Mouse (Mus musculus) heart, embryonic 14.5 days (tissue): Measurements from ENCODE around the gene Adgb. TPM values are rescaled to one million over a fixed set of nuclear protein-coding genes. Genes with fewer than 3 reads are reported as not detected.

Experiments
- ATAC-seq: fragments of 200-750 bp; cut with Nextera tagmentation; 2 replicates; pipeline ENCODE4 v1.8.0; 2017; ENCODE audit warnings: low read depth, moderate TSS enrichment; ENCODE audit not compliant: insufficient number of reproducible peaks, insufficient read depth, low FRiP score
- H3K27ac ChIP-seq, 2 experiments: fragments of 200-500 bp in 1 of 2; fragments of 300-500 bp in 1 of 2; sonication (generic) in 1 of 2; replicated peaks in 1 of 2; 2 replicates each; pipeline ENCODE4 v1.5.1; 2012 to 2014; ENCODE audit warnings: low read depth in 2 of 2, low read length in 2 of 2, control low read depth in 1 of 2, mild to moderate bottlenecking in 1 of 2, mixed read lengths in 1 of 2; ENCODE audit not compliant: control insufficient read depth in 1 of 2, insufficient read depth in 1 of 2
- H3K27me3 ChIP-seq: fragments of 300-500 bp; sonication (generic); 2 replicates; pipeline ENCODE4 v1.6.1; 2014; ENCODE audit warnings: mild to moderate bottlenecking, low read length, control low read depth; ENCODE audit not compliant: control insufficient read depth, insufficient read depth
- H3K36me3 ChIP-seq: fragments of 300-500 bp; sonication (generic); 2 replicates; pipeline ENCODE4 v1.6.1; 2014; ENCODE audit warnings: mild to moderate bottlenecking, control low read depth, low read length, mixed read lengths; ENCODE audit not compliant: control insufficient read depth, insufficient read depth
- H3K4me1 ChIP-seq, 2 experiments: fragments of 200-500 bp in 1 of 2; fragments of 300-500 bp in 1 of 2; sonication (generic) in 1 of 2; 2 replicates each; pipeline ENCODE4 v1.6.1; 2012 to 2014; ENCODE audit warnings: low read length in 2 of 2, control low read depth in 1 of 2, mixed read lengths in 1 of 2; ENCODE audit not compliant: control insufficient read depth in 2 of 2, insufficient read depth in 2 of 2
- H3K4me2 ChIP-seq: fragments of 300-500 bp; sonication (generic); 2 replicates; pipeline ENCODE4 v1.6.1; 2014; ENCODE audit warnings: mild to moderate bottlenecking, low read length
- H3K4me3 ChIP-seq, 2 experiments: fragments of 200-500 bp in 1 of 2; fragments of 300-500 bp in 1 of 2; sonication (generic) in 1 of 2; 2 replicates each; pipeline ENCODE4 v1.5.1; 2012 to 2014; ENCODE audit warnings: low read length in 2 of 2, mild to moderate bottlenecking in 2 of 2, control low read depth in 1 of 2, low read depth in 1 of 2, moderate library complexity in 1 of 2; ENCODE audit not compliant: control insufficient read depth in 1 of 2, insufficient read depth in 1 of 2
- H3K9ac ChIP-seq: fragments of 300-500 bp; sonication (generic); 2 replicates; pipeline ENCODE4 v1.6.1; 2014; ENCODE audit warnings: mild to moderate bottlenecking, low read length
- H3K9me3 ChIP-seq: fragments of 300-500 bp; sonication (generic); 2 replicates; pipeline ENCODE4 v1.6.1; 2016; ENCODE audit warnings: low read length, control low read depth; ENCODE audit not compliant: control insufficient read depth
- WGBS: fragments of 180-500 bp; shearing (Covaris S2); extraction: QIAGEN DNeasy Blood & Tissue Kit; methylation state at CpG from one replicate; pipeline ENCODE4 v1.1.7; 2014; 5-methylcytosine and 5-hydroxymethylcytosine counted together
- polyA plus RNA-seq: library from polyadenylated mRNA; unstranded; fragments of >200 nt; fragmentation: Nextera tagmentation; extraction: Ambion mirVana; gene quantifications from 2 replicates; pipeline ENCODE4 v1.2.1, GENCODE M21; 2014

Adgb gene
- polyA plus RNA-seq, 1 experiment from 2014 or later, result 0.20 TPM

GRCm38 (mm10) chr10:10315631-10316030 is 156.5 kb downstream of the Adgb start:
- H3K36me3 ChIP-seq, result no peaks in the 10 kb centered on the region
- no peak overlapping the region for H3K4me2 ChIP-seq
- no peaks in the 10 kb centered on the region for H3K4me1 ChIP-seq
- H3K4me3 ChIP-seq, result no peak overlapping the region
- WGBS, result 81% methylated on average over 2 of the region's 2 CpGs
- no peak overlapping the region for H3K9ac ChIP-seq
- ATAC-seq, result no peak
- no peak overlapping the region for H3K27ac ChIP-seq
- H3K27me3 ChIP-seq, result no peaks in the 10 kb centered on the region
- H3K9me3 ChIP-seq, result no peaks in the 10 kb centered on the region

- Histone ChIP-seq H3K4me1 (no peaks in the 10 kb centered on the region; a peak in 1 of 4 replicates), H3K9me3 (no peaks in the 10 kb centered on the region), H3K36me3 (no peaks in the 10 kb centered on the region), H3K9ac (no peak overlapping the region), H3K27me3 (no peaks in the 10 kb centered on the region), H3K4me3 (no peak overlapping the region), H3K27ac (no peak overlapping the region), H3K4me2 (no peak overlapping the region)
- WGBS, result 71% methylated on average over 5 of the region's 5 CpGs
- no peak for ATAC-seq
These were observed 157.6 kb downstream of the Adgb start for GRCm38 (mm10) chr10:10314521-10314920.

GRCm38 (mm10) chr10:10309877-10310426 is 162.2 kb downstream of the Adgb start:
- Histone ChIP-seq H3K4me2 (no peak overlapping the region), H3K4me1 (no peaks in the 10 kb centered on the region; a peak in 1 of 4 replicates), H3K9ac (no peak overlapping the region), H3K9me3 (no peaks in the 10 kb centered on the region), H3K36me3 (no peaks in the 10 kb centered on the region), H3K4me3 (no peak overlapping the region), H3K27me3 (no peaks in the 10 kb centered on the region), H3K27ac (no peak overlapping the region)
- ATAC-seq, result no peak
- WGBS, result 57% methylated on average over 8 of the region's 8 CpGs

GRCm38 (mm10) chr10:10309056-10309455 is 163.1 kb downstream of the Adgb start:
- no peak for ATAC-seq

GRCm38 (mm10) chr10:10307384-10307783 is 164.7 kb downstream of the Adgb start:
- Histone ChIP-seq H3K4me1 (no peaks in the 10 kb centered on the region; a peak in 1 of 4 replicates), H3K4me2 (no peak overlapping the region), H3K27ac (no peak overlapping the region), H3K9me3 (no peaks in the 10 kb centered on the region), H3K36me3 (no peaks in the 10 kb centered on the region), H3K27me3 (no peaks in the 10 kb centered on the region), H3K4me3 (no peak overlapping the region), H3K9ac (no peak overlapping the region)
- WGBS, result 81% methylated on average over 5 of the region's 5 CpGs
- no peak for ATAC-seq

More at GRCm38 (mm10) chr10:10309056-10309455, 163.1 kb downstream of the Adgb start:
- no peak overlapping the region for H3K4me2 ChIP-seq
- no peak overlapping the region for H3K9ac ChIP-seq
- no peaks in the 10 kb centered on the region for H3K27me3 ChIP-seq
- no peaks in the 10 kb centered on the region; a peak in 1 of 4 replicates for H3K4me1 ChIP-seq
- no peak overlapping the region for H3K27ac ChIP-seq
- 85% methylated on average over 4 of the region's 4 CpGs for WGBS
- no peaks in the 10 kb centered on the region for H3K9me3 ChIP-seq
- H3K4me3 ChIP-seq, result no peak overlapping the region
- no peaks in the 10 kb centered on the region for H3K36me3 ChIP-seq

GRCm38 (mm10) chr10:10304370-10304769 is 167.8 kb downstream of the Adgb start:
- Histone ChIP-seq H3K4me1 (peaks cover 2 to 5% of the 10 kb centered on the region in 2 experiments; a peak in 2 of 4 replicates), H3K27me3 (no peaks in the 10 kb centered on the region), H3K9ac (no peak overlapping the region), H3K27ac (no peak overlapping the region), H3K4me3 (no peak overlapping the region), H3K36me3 (no peaks in the 10 kb centered on the region), H3K4me2 (no peak overlapping the region), H3K9me3 (no peaks in the 10 kb centered on the region)
- 59% methylated on average over 4 of the region's 4 CpGs for WGBS
- ATAC-seq, result no peak

- Histone ChIP-seq H3K9ac (no peak overlapping the region), H3K27ac (no peak overlapping the region), H3K4me3 (no peak overlapping the region), H3K4me1 (peaks cover 2 to 5% of the 10 kb centered on the region in 2 experiments; a peak in 2 of 4 replicates), H3K4me2 (no peak overlapping the region), H3K36me3 (no peaks in the 10 kb centered on the region), H3K27me3 (no peaks in the 10 kb centered on the region), H3K9me3 (no peaks in the 10 kb centered on the region)
- 52% methylated on average over 4 of the region's 4 CpGs for WGBS
- ATAC-seq, result no peak
These were observed 170.4 kb downstream of the Adgb start for GRCm38 (mm10) chr10:10301692-10302091.

- Histone ChIP-seq H3K36me3 (no peaks in the 10 kb centered on the region), H3K27me3 (no peaks in the 10 kb centered on the region), H3K4me3 (no peak overlapping the region), H3K9me3 (no peaks in the 10 kb centered on the region), H3K4me1 (peaks cover 2 to 5% of the 10 kb centered on the region in 2 experiments; a peak in 2 of 4 replicates), H3K4me2 (no peak overlapping the region), H3K9ac (no peak overlapping the region), H3K27ac (0 out of 4 replicates have a peak overlapping the region, but pooled peaks of 1 of the 2 experiments have one; percentile 16)
- ATAC-seq, result no peak
- 32% methylated on average over 8 of the region's 8 CpGs for WGBS
These were observed 171.1 kb downstream of the Adgb start for GRCm38 (mm10) chr10:10300915-10301439.
